Mouse (Mus musculus) CH12.LX (cell line): ENCODE measurements around the gene Nod1. TPM values are rescaled to one million over a fixed set of nuclear protein-coding genes. Genes with fewer than 3 reads are reported as not detected.
A peak's percentile ranks its signal among the peaks of the same experiment; 100 is the strongest.

Experiments
- DNase-seq: peaks from one replicate; pipeline ENCODE4 v3.0.0-alpha.2; 2013; ENCODE audit errors: extremely low read depth
- H3K27ac ChIP-seq: 2 replicates; pipeline ENCODE4 v1.5.1; 2012; ENCODE audit warnings: low read depth, mild to moderate bottlenecking, control low read depth, moderate library complexity; ENCODE audit not compliant: insufficient read depth
- H3K27me3 ChIP-seq: replicated peaks from 2 replicates; pipeline ENCODE3; 2012; ENCODE audit warnings: inconsistent platforms
- H3K36me3 ChIP-seq, 2 experiments: replicated peaks in 1 of 2; 2 replicates each; pipeline versions ENCODE3 to v1.6.1; 2012; ENCODE audit warnings: inconsistent platforms in 1 of 2, low read length in 1 of 2, mild to moderate bottlenecking in 1 of 2, mixed read lengths in 1 of 2, moderate library complexity in 1 of 2; ENCODE audit not compliant: control insufficient read depth in 1 of 2, insufficient read depth in 1 of 2
- H3K4me1 ChIP-seq, 2 experiments: 2 replicates each; pipeline ENCODE4 v1.6.1; 2012; ENCODE audit warnings: inconsistent platforms in 1 of 2, moderate library complexity in 1 of 2; ENCODE audit not compliant: insufficient read depth in 2 of 2, control insufficient read depth in 1 of 2
- H3K4me2 ChIP-seq: 2 replicates; pipeline ENCODE4 v1.6.1; 2012; ENCODE audit warnings: low read depth, mild to moderate bottlenecking, control low read depth; ENCODE audit not compliant: poor library complexity, insufficient read depth, severe bottlenecking
- H3K4me3 ChIP-seq, 3 experiments: fragments of 150-350 bp in 1 of 3; sonication (generic) in 1 of 3; replicated peaks in 1 of 3; 2 replicates each; pipeline versions ENCODE3 to v1.5.1; 2011 to 2012; ENCODE audit warnings: low read depth in 2 of 3, low read length in 2 of 3, mild to moderate bottlenecking in 2 of 3, moderate library complexity in 2 of 3, control low read depth in 1 of 3, improper control_type of control experiment in 1 of 3, inconsistent platforms in 1 of 3, mixed read lengths in 1 of 3; ENCODE audit not compliant: poor library complexity in 1 of 3
- H3K79me2 ChIP-seq: replicated peaks from 2 replicates; pipeline ENCODE4 v1.6.1; 2012; ENCODE audit warnings: mild to moderate bottlenecking, moderate library complexity; ENCODE audit not compliant: control insufficient read depth, poor library complexity, insufficient read depth, severe bottlenecking; ENCODE audit errors: extremely low read depth
- H3K9ac ChIP-seq: 2 replicates; pipeline ENCODE4 v1.6.1; 2012; ENCODE audit warnings: low read depth, mild to moderate bottlenecking, control low read depth, moderate library complexity; ENCODE audit not compliant: insufficient read depth
- H3K9me3 ChIP-seq: replicated peaks from 2 replicates; pipeline ENCODE3; 2012; ENCODE audit warnings: low read length, inconsistent platforms, mixed read lengths
- CTCF ChIP-seq, 2 experiments: IDR thresholded peaks in 1 of 2; conservative IDR thresholded peaks in 1 of 2; 2 replicates each; pipeline ENCODE4 v1.5.1; 2011 to 2012; ENCODE audit warnings: low read depth in 2 of 2, low read length in 2 of 2, improper control_type of control experiment in 1 of 2, inconsistent platforms in 1 of 2, mild to moderate bottlenecking in 1 of 2, moderate library complexity in 1 of 2
- GABPA ChIP-seq: IDR thresholded peaks from 2 replicates; pipeline ENCODE4 v1.6.1; 2012; ENCODE audit warnings: low read depth, low read length, improper control_type of control experiment, inconsistent platforms; ENCODE audit not compliant: insufficient replicate concordance
- KAT2A ChIP-seq: IDR thresholded peaks from 2 replicates; pipeline ENCODE4 v1.6.1; 2012; ENCODE audit warnings: low read length, improper control_type of control experiment, inconsistent platforms; ENCODE audit not compliant: insufficient replicate concordance
- MAX ChIP-seq: IDR thresholded peaks from 2 replicates; pipeline ENCODE4 v1.6.1; 2011; ENCODE audit warnings: low read length, improper control_type of control experiment
- MEF2A ChIP-seq: IDR thresholded peaks from 2 replicates; pipeline ENCODE4 v1.6.1; 2014; ENCODE audit warnings: low read depth, mild to moderate bottlenecking, inconsistent platforms, low read length, improper control_type of control experiment, borderline replicate concordance
- MXI1 ChIP-seq: IDR thresholded peaks from 2 replicates; pipeline ENCODE4 v1.6.1; 2011; ENCODE audit warnings: mild to moderate bottlenecking, low read depth, low read length, improper control_type of control experiment
- NRF1 ChIP-seq: IDR thresholded peaks from 2 replicates; pipeline ENCODE4 v1.6.1; 2014; ENCODE audit warnings: low read depth, mild to moderate bottlenecking, inconsistent platforms, low read length, improper control_type of control experiment, moderate library complexity
- RAD21 ChIP-seq: IDR thresholded peaks from 2 replicates; pipeline ENCODE4 v1.6.1; 2011; ENCODE audit warnings: low read depth, mild to moderate bottlenecking, low read length, improper control_type of control experiment, moderate library complexity
- SMC3 ChIP-seq: IDR thresholded peaks from 2 replicates; pipeline ENCODE4 v1.6.1; 2011; ENCODE audit warnings: low read depth, low read length, improper control_type of control experiment
- TCF12 ChIP-seq: IDR thresholded peaks from 2 replicates; pipeline ENCODE4 v1.6.1; 2014; ENCODE audit warnings: low read depth, mild to moderate bottlenecking, inconsistent platforms, low read length, improper control_type of control experiment
- USF2 ChIP-seq: conservative IDR thresholded peaks from 2 replicates; pipeline ENCODE4 v1.6.1; 2011; ENCODE audit warnings: low read depth, low read length, improper control_type of control experiment
- ZC3H11A ChIP-seq: IDR thresholded peaks from 2 replicates; pipeline ENCODE4 v1.6.1; 2012; ENCODE audit warnings: low read depth, mild to moderate bottlenecking, inconsistent platforms, low read length, improper control_type of control experiment
- ZNF384 ChIP-seq: IDR thresholded peaks from 2 replicates; pipeline ENCODE4 v1.6.1; 2012; ENCODE audit warnings: low read depth, low read length, improper control_type of control experiment, inconsistent platforms
- dilution Hi-C: fragments of 300-500 bp; cut with MboI; formaldehyde crosslinking; loops from 2 replicates; pipeline ENCODE4 v1.14.3; 2020; ENCODE audit warnings: low sequenced_read_pairs; ENCODE audit not compliant: extremely low pct_unique_long_range_greater_than_20kb, extremely low pct_ligation_motif_present
- in situ Hi-C: fragments of 300-500 bp; cut with MboI; formaldehyde crosslinking; loops from 3 replicates; pipeline ENCODE4 v1.14.3; 2019; ENCODE audit warnings: low sequenced_read_pairs, low pct_ligation_motif_present, low pct_unique_long_range_greater_than_20kb, mixed read lengths
- polyA plus RNA-seq: library from polyadenylated mRNA; unstranded; fragments of >175 nt; gene quantifications from 2 replicates; pipeline ENCODE4 v1.2.1, GENCODE M21; 2012; ENCODE audit warnings: low read depth; ENCODE audit not compliant: insufficient read length
- total RNA-seq, 2 experiments: library from RNA; depleted of rRNA; stranded (reverse); fragments of 300-350 nt in 1 of 2; fragments of >200 nt in 1 of 2; gene quantifications; 2 replicates each; pipeline ENCODE4 v1.2.3; 2012 to 2014

Nod1 gene
- total and polyA plus RNA-seq, 3 experiments, result 0.29 to 0.46 (median 0.30) TPM

DNA sequence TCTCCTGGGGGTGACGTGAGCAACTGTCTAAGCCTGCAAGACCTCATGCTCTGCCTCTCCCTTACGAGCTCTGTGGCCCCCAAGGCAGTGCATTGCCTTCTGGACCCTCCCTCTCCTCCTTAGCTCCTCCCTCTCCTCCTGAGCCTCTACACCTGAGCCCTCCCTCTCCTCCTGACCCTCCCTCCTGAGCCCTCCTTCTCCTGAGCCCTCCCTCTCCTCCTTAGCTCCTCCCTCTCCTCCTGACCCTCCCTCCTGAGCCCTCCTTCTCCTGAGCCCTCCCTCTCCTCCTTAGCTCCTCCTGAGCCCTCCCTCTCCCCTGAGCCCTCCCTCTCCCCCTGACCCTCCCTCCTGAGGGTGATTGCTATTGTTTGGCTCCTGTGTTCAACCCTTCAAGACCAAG is 46.0 kb upstream of the Nod1 start:
- Histone ChIP-seq H3K36me3 (no peaks in the 10 kb centered on the region), H3K4me1 (peaks cover 0 to 22% of the 10 kb centered on the region in 2 experiments; a peak in 3 of 4 replicates), H3K27ac (no peak overlapping the region), H3K79me2 (no peaks in the 10 kb centered on the region), H3K9ac (no peak overlapping the region), H3K27me3 (no peaks in the 10 kb centered on the region), H3K4me3 (no peak overlapping the region), H3K4me2 (no peak overlapping the region), H3K9me3 (peaks cover 4% of the 10 kb centered on the region)
- dilution Hi-C loops (no loop called here), in situ Hi-C loops (loop anchor here (5.0 to 25.0 kb wide), 3 partner anchors 104 to 431 kb away; partner anchors contain the start of genes Fkbp14 and Plekha8)
- no peak for DNase-seq
- TF ChIP-seq CTCF (conservative IDR thresholded peaks at IDR 0.05 in 1 of 2, IDR thresholded peaks at IDR 0.05 in 1 of 2; ENCODE audit: low read depth in 2 of 2, low read length in 2 of 2) (no peak), SMC3 (no peak), NRF1 (no peak), TCF12 (no peak)

DNA sequence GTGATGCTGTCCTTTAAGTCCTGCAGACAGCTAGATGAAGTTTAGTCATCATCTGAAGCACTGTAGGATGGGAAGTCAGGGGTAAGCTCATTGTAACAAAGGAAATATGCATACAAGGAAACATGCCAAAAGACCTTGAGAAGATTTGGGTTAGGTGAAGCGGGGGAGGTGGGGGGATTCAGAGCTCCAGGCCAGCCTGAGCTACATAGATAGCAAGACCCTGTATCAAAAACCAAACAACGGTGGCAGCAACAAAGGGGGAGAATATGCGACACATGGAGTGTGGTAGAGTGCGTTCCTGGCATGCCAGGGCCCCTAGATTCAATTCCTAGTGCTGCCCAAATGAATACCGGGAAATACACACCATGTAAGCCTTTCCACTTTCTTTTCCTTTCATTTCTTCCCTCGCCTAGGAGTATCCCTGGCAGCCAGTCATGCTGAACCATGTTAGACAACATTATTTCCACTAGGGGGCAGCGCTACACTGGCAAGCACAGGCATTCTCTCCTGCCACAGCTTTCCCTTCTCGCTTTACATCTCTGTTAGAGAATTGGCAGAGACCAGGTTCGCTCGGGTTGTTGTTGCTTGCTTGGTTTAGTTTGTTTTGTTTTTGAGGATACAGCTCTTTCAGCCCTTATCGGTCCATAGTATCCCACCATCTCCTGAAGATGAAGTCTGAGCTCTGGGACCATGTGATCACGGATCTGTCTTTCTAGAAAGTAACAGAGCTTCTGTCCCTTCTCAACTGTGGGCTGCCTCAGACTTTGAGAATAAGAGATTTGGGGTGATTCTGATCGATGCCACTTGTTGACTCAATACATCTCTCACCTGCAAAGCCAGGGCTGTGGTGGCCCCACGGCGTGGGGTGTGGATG is 44.5 kb upstream of the Nod1 start:
- Histone ChIP-seq H3K27ac (no peak overlapping the region), H3K9ac (no peak overlapping the region), H3K4me1 (peaks cover 0 to 22% of the 10 kb centered on the region in 2 experiments; a peak in 3 of 4 replicates), H3K27me3 (no peaks in the 10 kb centered on the region), H3K9me3 (peaks cover 4% of the 10 kb centered on the region), H3K4me2 (peak overlapping the region; percentile 18), H3K36me3 (no peaks in the 10 kb centered on the region), H3K4me3 (no peak overlapping the region), H3K79me2 (no peaks in the 10 kb centered on the region)
- in situ Hi-C loops, result loop anchor here (5.0 to 25.0 kb wide), 3 partner anchors 102 to 430 kb away; partner anchors contain the start of genes Fkbp14 and Plekha8
- DNase-seq, result peak; percentile 73
- no peak for TF ChIP-seq MXI1
- no peak for TF ChIP-seq KAT2A
- 0 out of 2 replicates have a peak, but pooled peaks have one; percentile 28 for TF ChIP-seq MAX
- TF ChIP-seq GABPA, result no peak
- TF ChIP-seq MEF2A, result 0 out of 2 replicates have a peak, but pooled peaks have one; percentile 17
- peak; percentile 57 to 92 for TF ChIP-seq CTCF (conservative IDR thresholded peaks at IDR 0.05 in 1 of 2, IDR thresholded peaks at IDR 0.05 in 1 of 2; ENCODE audit: low read depth in 2 of 2, low read length in 2 of 2)
- peak; percentile 93 for TF ChIP-seq RAD21
- no peak for TF ChIP-seq ZNF384
- peak; percentile 66 for TF ChIP-seq ZC3H11A
- TF ChIP-seq SMC3, result peak; percentile 91
- TF ChIP-seq USF2, result no peak
- dilution Hi-C loops, result no loop called here
